Mouse (Mus musculus) limb, embryonic 11.5 days (tissue): Measurements from ENCODE around the gene Fgd3. TPM values are rescaled to one million over a fixed set of nuclear protein-coding genes. Genes with fewer than 3 reads are reported as not detected.

Source experiments
- ATAC-seq: fragments of 200-750 bp; cut with Nextera tagmentation; 2 replicates; pipeline ENCODE4 v1.8.0; 2017; ENCODE audit warnings: low read depth; ENCODE audit not compliant: insufficient number of reproducible peaks, low FRiP score, low TSS enrichment
- DNase-seq: peaks from one replicate; pipeline ENCODE4 v3.0.0-alpha.2; 2015; ENCODE audit warnings: low spot score
- H3K27ac ChIP-seq: fragments of 300-500 bp; sonication (generic); replicated peaks from 2 replicates; pipeline ENCODE4 v1.5.1; 2014; ENCODE audit warnings: low read depth, mild to moderate bottlenecking, low read length
- H3K27me3 ChIP-seq: fragments of 300-500 bp; sonication (generic); 2 replicates; pipeline ENCODE4 v1.6.1; 2014; ENCODE audit warnings: mild to moderate bottlenecking, low read length, mixed read lengths; ENCODE audit not compliant: control insufficient read depth, insufficient read depth
- H3K36me3 ChIP-seq: fragments of 300-500 bp; sonication (generic); 2 replicates; pipeline ENCODE4 v1.6.1; 2014; ENCODE audit warnings: mild to moderate bottlenecking, low read length, moderate library complexity, mixed read lengths; ENCODE audit not compliant: control insufficient read depth, insufficient read depth
- H3K4me1 ChIP-seq: fragments of 300-500 bp; sonication (generic); 2 replicates; pipeline ENCODE4 v1.6.1; 2014; ENCODE audit warnings: low read length, mixed read lengths; ENCODE audit not compliant: control insufficient read depth, insufficient read depth
- H3K4me2 ChIP-seq: fragments of 300-500 bp; sonication (generic); 2 replicates; pipeline ENCODE4 v1.6.1; 2014; ENCODE audit warnings: low read depth, mild to moderate bottlenecking, moderate library complexity; ENCODE audit not compliant: severe bottlenecking
- H3K4me3 ChIP-seq: fragments of 300-500 bp; sonication (generic); 2 replicates; pipeline ENCODE4 v1.5.1; 2014; ENCODE audit warnings: low read depth, low read length
- H3K9ac ChIP-seq: fragments of 300-500 bp; sonication (generic); 2 replicates; pipeline ENCODE4 v1.6.1; 2014; ENCODE audit warnings: mild to moderate bottlenecking, low read length
- H3K9me3 ChIP-seq: fragments of 300-500 bp; sonication (generic); 2 replicates; pipeline ENCODE4 v1.6.1; 2016; ENCODE audit warnings: low read length; ENCODE audit not compliant: control insufficient read depth
- WGBS: fragments of 180-500 bp; shearing (Covaris S2); extraction: QIAGEN DNeasy Blood & Tissue Kit; methylation state at CpG from one replicate; pipeline ENCODE4 v1.1.7; 2014; 5-methylcytosine and 5-hydroxymethylcytosine counted together
- polyA plus RNA-seq: library from polyadenylated mRNA; unstranded; fragments of >200 nt; fragmentation: Nextera tagmentation; extraction: Ambion mirVana; gene quantifications from 2 replicates; pipeline ENCODE4 v1.2.1, GENCODE M21; 2014

Fgd3 gene
- polyA plus RNA-seq, 1 experiment from 2014 or later: 0.37 TPM

- Histone ChIP-seq H3K27ac (no peak overlapping the region), H3K36me3 (no peaks in the 10 kb centered on the region), H3K4me3 (no peak overlapping the region), H3K9ac (no peak overlapping the region), H3K4me2 (no peak overlapping the region), H3K9me3 (no peaks in the 10 kb centered on the region), H3K4me1 (no peaks in the 10 kb centered on the region), H3K27me3 (no peaks in the 10 kb centered on the region)
- DNase-seq (no peak), ATAC-seq (no peak)
- 94% methylated on average over 8 of the region's 8 CpGs for WGBS
Observed at GRCm38 (mm10) chr13:49357367-49358026, 37.4 kb upstream of the Fgd3 start.

- ATAC-seq: no peak
- Histone ChIP-seq H3K9me3 (no peaks in the 10 kb centered on the region), H3K4me3 (no peak overlapping the region), H3K36me3 (no peaks in the 10 kb centered on the region), H3K27ac (no peak overlapping the region), H3K27me3 (no peaks in the 10 kb centered on the region), H3K4me1 (no peaks in the 10 kb centered on the region), H3K4me2 (no peak overlapping the region), H3K9ac (no peak overlapping the region)
- DNase-seq: no peak
- 92% methylated on average over 7 of the region's 7 CpGs for WGBS
Observed at GRCm38 (mm10) chr13:49356090-49356489, 36.0 kb upstream of the Fgd3 start.

GRCm38 (mm10) chr13:49355461-49356061 is 35.5 kb upstream of the Fgd3 start:
- Histone ChIP-seq H3K9ac (no peak overlapping the region), H3K36me3 (no peaks in the 10 kb centered on the region), H3K4me2 (no peak overlapping the region), H3K4me3 (no peak overlapping the region), H3K4me1 (no peaks in the 10 kb centered on the region), H3K27me3 (no peaks in the 10 kb centered on the region), H3K9me3 (no peaks in the 10 kb centered on the region), H3K27ac (no peak overlapping the region)
- no peak for DNase-seq
- WGBS: 90% methylated on average over 11 of the region's 11 CpGs
- no peak for ATAC-seq

- DNase-seq (no peak), ATAC-seq (no peak)
- Histone ChIP-seq H3K9me3 (no peaks in the 10 kb centered on the region), H3K4me3 (no peak overlapping the region), H3K4me2 (no peak overlapping the region), H3K36me3 (no peaks in the 10 kb centered on the region), H3K4me1 (no peaks in the 10 kb centered on the region), H3K27ac (no peak overlapping the region), H3K27me3 (no peaks in the 10 kb centered on the region), H3K9ac (no peak overlapping the region)
- WGBS: 79% methylated on average over 5 of the region's 5 CpGs
Observed at GRCm38 (mm10) chr13:49353991-49354507, 33.9 kb upstream of the Fgd3 start.

GRCm38 (mm10) chr13:49353422-49353821 is 33.3 kb upstream of the Fgd3 start:
- no peak for DNase-seq
- no peak overlapping the region for H3K27ac ChIP-seq
- H3K4me2 ChIP-seq: no peak overlapping the region
- no peak overlapping the region for H3K9ac ChIP-seq
- H3K4me1 ChIP-seq: no peaks in the 10 kb centered on the region
- H3K9me3 ChIP-seq: no peaks in the 10 kb centered on the region
- no peak for ATAC-seq
- H3K4me3 ChIP-seq: no peak overlapping the region
- H3K27me3 ChIP-seq: no peaks in the 10 kb centered on the region
- H3K36me3 ChIP-seq: no peaks in the 10 kb centered on the region

GRCm38 (mm10) chr13:49352581-49353159 is 32.6 kb upstream of the Fgd3 start:
- Histone ChIP-seq H3K36me3 (no peaks in the 10 kb centered on the region), H3K4me1 (no peaks in the 10 kb centered on the region), H3K4me3 (no peak overlapping the region), H3K27me3 (no peaks in the 10 kb centered on the region), H3K4me2 (no peak overlapping the region), H3K9me3 (no peaks in the 10 kb centered on the region), H3K9ac (no peak overlapping the region), H3K27ac (no peak overlapping the region)
- ATAC-seq (no peak), DNase-seq (no peak)
- 76% methylated on average over 3 of the region's 3 CpGs for WGBS

- 88% methylated on average over 6 of the region's 6 CpGs for WGBS
- no peak overlapping the region for H3K4me2 ChIP-seq
- no peak overlapping the region for H3K9ac ChIP-seq
- no peaks in the 10 kb centered on the region for H3K27me3 ChIP-seq
- DNase-seq: no peak
- H3K4me1 ChIP-seq: no peaks in the 10 kb centered on the region
- H3K4me3 ChIP-seq: no peak overlapping the region
- no peak overlapping the region for H3K27ac ChIP-seq
- H3K9me3 ChIP-seq: no peaks in the 10 kb centered on the region
- no peak for ATAC-seq
- no peaks in the 10 kb centered on the region for H3K36me3 ChIP-seq
Observed at GRCm38 (mm10) chr13:49349836-49350505, 29.9 kb upstream of the Fgd3 start.

- ATAC-seq: no peak
- no peaks in the 10 kb centered on the region for H3K9me3 ChIP-seq
- WGBS: 82% methylated on average over 4 of the region's 4 CpGs
- no peak overlapping the region for H3K4me2 ChIP-seq
- no peaks in the 10 kb centered on the region for H3K36me3 ChIP-seq
- no peak overlapping the region for H3K4me3 ChIP-seq
- no peak for DNase-seq
- no peaks in the 10 kb centered on the region for H3K4me1 ChIP-seq
- H3K9ac ChIP-seq: no peak overlapping the region
- no peaks in the 10 kb centered on the region for H3K27me3 ChIP-seq
- no peak overlapping the region for H3K27ac ChIP-seq
Observed at GRCm38 (mm10) chr13:49349335-49349734, 29.2 kb upstream of the Fgd3 start.
